Mouse (Mus musculus) urinary bladder, postnatal 10 days (tissue): ENCODE measurements around the gene Vmn1r112.
"Not testable (repeated sequence)": the region's sequence is repeated elsewhere in the genome, so short reads cannot be mapped to it uniquely, and the experiment has no call there.

Experiments
- DNase-seq: peaks from one replicate; pipeline ENCODE4 v3.0.0; 2022; ENCODE audit warnings: low spot score

Gene Vmn1r112

DNA sequence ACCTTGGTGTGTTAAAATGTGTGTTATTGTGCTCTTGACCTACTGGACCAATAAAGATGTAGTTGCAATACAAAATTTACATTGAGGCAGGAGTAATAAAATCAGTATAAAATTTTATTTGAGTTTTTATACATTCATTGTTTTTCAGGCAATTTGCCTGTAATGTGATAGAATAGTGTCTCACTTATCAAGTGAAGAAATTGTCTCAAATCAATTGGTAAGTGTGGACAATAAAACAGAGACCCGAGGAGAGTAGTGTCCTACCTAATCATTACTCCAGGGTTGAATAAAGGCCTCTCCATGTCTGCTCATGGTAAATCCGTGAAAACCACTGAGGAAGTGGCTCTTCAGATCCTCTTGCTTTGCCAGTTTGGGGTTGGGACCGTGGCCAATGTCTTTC lies at the start of gene Vmn1r112:
Gene Vmn1r112, plus strand, starts transcription at position 301 of the 400 bp plus-strand sequence.
- not testable (repeated sequence) for DNase-seq

DNA sequence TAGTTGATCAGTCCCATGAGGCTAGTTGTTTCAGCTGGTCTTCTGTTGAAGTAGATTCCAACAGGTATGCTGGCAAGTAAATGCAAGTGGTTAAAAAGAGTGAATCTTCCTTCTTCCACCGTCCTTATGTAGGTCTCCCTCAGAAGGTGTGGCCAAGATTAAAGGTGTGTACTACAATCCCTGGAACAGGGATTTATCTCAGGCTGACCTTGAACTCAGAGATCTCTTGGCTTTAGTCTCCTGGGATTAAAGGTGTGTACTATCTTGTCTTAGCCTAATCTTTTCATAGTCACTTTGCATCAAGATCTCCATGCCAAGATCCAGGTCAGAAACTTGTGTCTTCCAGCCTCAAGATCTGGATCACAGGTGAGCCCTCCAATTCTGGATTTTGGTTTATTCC lies 40.5 kb upstream of the Vmn1r112 start, which contains the start of gene Gm10668:
Gene Gm10668, minus strand, starts transcription at position 101 of the 400 bp plus-strand sequence.
- not testable (repeated sequence) for DNase-seq

DNA sequence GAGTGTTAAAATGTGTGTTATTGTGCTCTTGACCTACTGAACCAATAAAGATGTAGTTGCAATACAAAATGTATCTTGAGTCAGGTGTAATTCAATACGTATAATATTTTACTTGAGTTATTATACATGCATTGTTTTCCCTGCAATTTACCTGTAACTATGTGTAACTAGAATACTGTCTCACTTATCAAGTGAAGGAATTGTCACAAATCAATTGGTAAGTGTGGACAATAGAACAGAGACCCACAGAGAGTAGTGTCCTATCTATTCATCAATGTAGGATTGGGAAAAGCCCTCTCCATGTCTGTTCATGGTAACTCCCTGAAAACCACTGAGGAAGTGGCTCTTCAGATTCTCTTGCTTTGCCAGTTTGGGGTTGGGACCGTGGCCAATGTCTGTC lies 16.0 kb downstream of the Vmn1r112 start, which contains the start of gene Vmn1r113:
Gene Vmn1r113, plus strand, starts transcription at position 301 of the 400 bp plus-strand sequence.
- DNase-seq: not testable (repeated sequence)

DNA sequence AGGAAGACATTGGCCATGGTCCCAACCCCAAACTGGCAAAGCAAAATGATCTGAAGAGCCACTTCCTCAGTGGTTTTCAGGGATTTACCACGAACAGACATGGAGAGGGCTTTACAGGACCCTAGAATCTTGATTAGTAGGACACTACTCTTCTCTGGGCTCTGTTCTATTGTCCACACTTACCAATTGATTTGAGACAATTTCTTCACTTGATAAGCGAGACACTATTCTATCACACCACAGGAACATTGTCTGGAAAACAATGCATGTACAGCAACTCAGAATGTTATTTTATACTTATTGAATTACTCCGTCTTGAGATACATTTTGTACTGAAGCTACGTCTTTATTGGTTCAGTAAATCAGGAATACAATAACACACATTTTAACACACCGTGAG lies 41.1 kb downstream of the Vmn1r112 start, which contains the start of gene Vmn1r114:
Gene Vmn1r114, minus strand, starts transcription at position 101 of the 400 bp plus-strand sequence.
- not testable (repeated sequence) for DNase-seq
